Mouse (Mus musculus) MEL (cell line): Measurements from ENCODE around the gene Fam50a. TPM values are rescaled to one million over a fixed set of nuclear protein-coding genes. Genes with fewer than 3 reads are reported as not detected.

Experiments
- DNase-seq: peaks from one replicate; pipeline ENCODE4 v3.0.0; 2011; ENCODE audit warnings: low read depth, low spot score
- H3K27ac ChIP-seq: 2 replicates; pipeline ENCODE4 v1.5.1; 2012; ENCODE audit warnings: low read depth, mild to moderate bottlenecking, control low read depth, low read length, moderate library complexity; ENCODE audit not compliant: control insufficient read depth
- H3K27me3 ChIP-seq, 2 experiments: fragments of 150-350 bp in 1 of 2; sonication (generic) in 1 of 2; 2 replicates each; pipeline ENCODE4 v1.6.1; 2012; ENCODE audit warnings: low read length in 2 of 2, mild to moderate bottlenecking in 2 of 2, improper control_type of control experiment in 1 of 2, moderate library complexity in 1 of 2; ENCODE audit not compliant: insufficient read depth in 2 of 2, control insufficient read depth in 1 of 2
- H3K36me3 ChIP-seq, 2 experiments: 2 replicates each; pipeline ENCODE4 v1.6.1; 2012 to 2014; ENCODE audit warnings: low read length in 2 of 2, improper control_type of control experiment in 1 of 2, inconsistent platforms in 1 of 2, mild to moderate bottlenecking in 1 of 2; ENCODE audit not compliant: insufficient read depth in 2 of 2, control insufficient read depth in 1 of 2
- H3K4me1 ChIP-seq, 2 experiments: fragments of 150-350 bp in 1 of 2; sonication (generic) in 1 of 2; 2 replicates each; pipeline ENCODE4 v1.6.1; 2012; ENCODE audit warnings: low read length in 2 of 2, improper control_type of control experiment in 1 of 2, mild to moderate bottlenecking in 1 of 2; ENCODE audit not compliant: insufficient read depth in 2 of 2, control insufficient read depth in 1 of 2
- H3K4me3 ChIP-seq, 2 experiments: fragments of 150-350 bp in 1 of 2; sonication (generic) in 1 of 2; 2 replicates each; pipeline ENCODE4 v1.5.1; 2012; ENCODE audit warnings: low read depth in 2 of 2, low read length in 2 of 2, mild to moderate bottlenecking in 2 of 2, moderate library complexity in 2 of 2, control low read depth in 1 of 2, improper control_type of control experiment in 1 of 2; ENCODE audit not compliant: control insufficient read depth in 1 of 2, insufficient read depth in 1 of 2
- H3K79me2 ChIP-seq: 2 replicates; pipeline ENCODE4 v1.6.1; 2012; ENCODE audit warnings: mild to moderate bottlenecking, low read length, moderate library complexity; ENCODE audit not compliant: control insufficient read depth, poor library complexity, insufficient read depth
- H3K9ac ChIP-seq: 2 replicates; pipeline ENCODE4 v1.6.1; 2012; ENCODE audit warnings: low read depth, mild to moderate bottlenecking, control low read depth, low read length, moderate library complexity; ENCODE audit not compliant: control insufficient read depth, poor library complexity, severe bottlenecking
- H3K9me3 ChIP-seq: fragments of 150-350 bp; sonication (generic); replicated peaks from 2 replicates; pipeline ENCODE4 v1.6.1; 2012; ENCODE audit warnings: mild to moderate bottlenecking, low read length, improper control_type of control experiment, moderate library complexity; ENCODE audit not compliant: insufficient read depth
- BHLHE40 ChIP-seq: IDR thresholded peaks from 2 replicates; pipeline ENCODE4 v1.6.1; 2012; ENCODE audit warnings: low read depth, mild to moderate bottlenecking, inconsistent platforms, low read length, improper control_type of control experiment, borderline replicate concordance
- CHD1 ChIP-seq: IDR thresholded peaks from 2 replicates; pipeline ENCODE4 v1.6.1; 2012; ENCODE audit warnings: low read depth, mild to moderate bottlenecking, inconsistent platforms, low read length, improper control_type of control experiment
- CHD2 ChIP-seq: IDR thresholded peaks from 2 replicates; pipeline ENCODE4 v1.6.1; 2011; ENCODE audit warnings: low read length, improper control_type of control experiment
- CTCF ChIP-seq, 3 experiments: IDR thresholded peaks in 2 of 3; conservative IDR thresholded peaks in 1 of 3; 2 replicates each; pipeline ENCODE4 v1.5.1; 2011 to 2012; ENCODE audit warnings: low read length in 3 of 3, low read depth in 2 of 3, mild to moderate bottlenecking in 2 of 3, improper control_type of control experiment in 1 of 3, inconsistent platforms in 1 of 3, mixed read lengths in 1 of 3, moderate library complexity in 1 of 3; ENCODE audit not compliant: control insufficient read depth in 1 of 3, insufficient read depth in 1 of 3, poor library complexity in 1 of 3, severe bottlenecking in 1 of 3
- E2F4 ChIP-seq: IDR thresholded peaks from 2 replicates; pipeline ENCODE4 v1.6.1; 2011; ENCODE audit warnings: low read depth, low read length, improper control_type of control experiment, borderline replicate concordance
- ELF1 ChIP-seq: IDR thresholded peaks from 2 replicates; pipeline ENCODE4 v1.6.1; 2014; ENCODE audit warnings: low read depth, mild to moderate bottlenecking, inconsistent platforms, low read length, improper control_type of control experiment, moderate library complexity
- ETS1 ChIP-seq: IDR thresholded peaks from 2 replicates; pipeline ENCODE4 v1.6.1; 2012; ENCODE audit warnings: low read depth, mild to moderate bottlenecking, inconsistent platforms, low read length, improper control_type of control experiment, moderate library complexity
- GABPA ChIP-seq: IDR thresholded peaks from 2 replicates; pipeline ENCODE4 v1.6.1; 2012; ENCODE audit warnings: low read depth, mild to moderate bottlenecking, inconsistent platforms, low read length, improper control_type of control experiment, moderate library complexity
- GATA1 ChIP-seq: IDR thresholded peaks from 2 replicates; pipeline ENCODE4 v1.6.1; 2011; ENCODE audit warnings: low read depth, low read length, improper control_type of control experiment
- HCFC1 ChIP-seq: IDR thresholded peaks from 2 replicates; pipeline ENCODE4 v1.6.1; 2012; ENCODE audit warnings: low read depth, mild to moderate bottlenecking, inconsistent platforms, low read length, improper control_type of control experiment, moderate library complexity
- JUND ChIP-seq: IDR thresholded peaks from 2 replicates; pipeline ENCODE4 v1.6.1; 2011; ENCODE audit warnings: low read depth, mild to moderate bottlenecking, improper control_type of control experiment, low read length
- KAT2A ChIP-seq: conservative IDR thresholded peaks from 2 replicates; pipeline ENCODE4 v1.6.1; 2012; ENCODE audit warnings: low read depth, low read length, improper control_type of control experiment, inconsistent platforms
- MAFK ChIP-seq: IDR thresholded peaks from 2 replicates; pipeline ENCODE4 v1.6.1; 2011; ENCODE audit warnings: low read depth, mild to moderate bottlenecking, low read length, improper control_type of control experiment, borderline replicate concordance
- MAX ChIP-seq: IDR thresholded peaks from 2 replicates; pipeline ENCODE4 v1.6.1; 2011; ENCODE audit warnings: low read length, improper control_type of control experiment
- MAZ ChIP-seq: IDR thresholded peaks from 2 replicates; pipeline ENCODE4 v1.6.1; 2012; ENCODE audit warnings: low read depth, mild to moderate bottlenecking, inconsistent platforms, low read length, improper control_type of control experiment
- MEF2A ChIP-seq: IDR thresholded peaks from 2 replicates; pipeline ENCODE4 v1.6.1; 2014; ENCODE audit warnings: low read depth, mild to moderate bottlenecking, inconsistent platforms, low read length, improper control_type of control experiment; ENCODE audit not compliant: poor library complexity, insufficient replicate concordance, severe bottlenecking; ENCODE audit errors: extremely low read depth
- MXI1 ChIP-seq: IDR thresholded peaks from 2 replicates; pipeline ENCODE4 v1.6.1; 2011; ENCODE audit warnings: mild to moderate bottlenecking, low read depth, low read length, improper control_type of control experiment
- MYB ChIP-seq: IDR thresholded peaks from 2 replicates; pipeline ENCODE4 v1.6.1; 2011; ENCODE audit warnings: mild to moderate bottlenecking, low read depth, low read length, improper control_type of control experiment
- MYC ChIP-seq: IDR thresholded peaks from 2 replicates; pipeline ENCODE4 v1.6.1; 2011; ENCODE audit warnings: low read depth, mild to moderate bottlenecking, low read length, improper control_type of control experiment, moderate library complexity
- NELFE ChIP-seq: IDR thresholded peaks from 2 replicates; pipeline ENCODE4 v1.6.1; 2011; ENCODE audit warnings: low read depth, low read length, improper control_type of control experiment
- NRF1 ChIP-seq: IDR thresholded peaks from 2 replicates; pipeline ENCODE4 v1.6.1; 2014; ENCODE audit warnings: low read depth, mild to moderate bottlenecking, inconsistent platforms, low read length, improper control_type of control experiment, moderate library complexity; ENCODE audit not compliant: poor library complexity, insufficient read depth, severe bottlenecking
- POLR2A ChIP-seq, 2 experiments: IDR thresholded peaks; 2 replicates each; pipeline ENCODE4 v1.6.1; 2011 to 2012; ENCODE audit warnings: low read length in 2 of 2, mild to moderate bottlenecking in 2 of 2, control low read depth in 1 of 2, improper control_type of control experiment in 1 of 2, low read depth in 1 of 2, moderate library complexity in 1 of 2; ENCODE audit not compliant: control insufficient read depth in 1 of 2, insufficient read depth in 1 of 2, poor library complexity in 1 of 2
- POLR2AphosphoS5 ChIP-seq: IDR thresholded peaks from 2 replicates; pipeline ENCODE4 v1.6.1; 2012; ENCODE audit warnings: low read depth, borderline replicate concordance, mild to moderate bottlenecking, inconsistent platforms, low read length, moderate library complexity, mixed read lengths
- RAD21 ChIP-seq: IDR thresholded peaks from 2 replicates; pipeline ENCODE4 v1.6.1; 2011; ENCODE audit warnings: mild to moderate bottlenecking, low read depth, low read length, improper control_type of control experiment
- RCOR1 ChIP-seq: IDR thresholded peaks from 2 replicates; pipeline ENCODE4 v1.6.1; 2012; ENCODE audit warnings: low read depth, mild to moderate bottlenecking, inconsistent platforms, low read length, improper control_type of control experiment
- SIN3A ChIP-seq: IDR thresholded peaks from 2 replicates; pipeline ENCODE4 v1.6.1; 2012; ENCODE audit warnings: low read length, improper control_type of control experiment, inconsistent platforms
- SMC3 ChIP-seq: IDR thresholded peaks from 2 replicates; pipeline ENCODE4 v1.6.1; 2011; ENCODE audit warnings: low read depth, low read length, improper control_type of control experiment
- TAL1 ChIP-seq: IDR thresholded peaks from 2 replicates; pipeline ENCODE4 v1.6.1; 2012; ENCODE audit warnings: mild to moderate bottlenecking, inconsistent platforms, low read length, moderate library complexity, mixed read lengths
- TBP ChIP-seq: IDR thresholded peaks from 2 replicates; pipeline ENCODE4 v1.8.0; 2011; ENCODE audit warnings: low read depth, low read length, improper control_type of control experiment
- TCF12 ChIP-seq: IDR thresholded peaks from 2 replicates; pipeline ENCODE4 v1.6.1; 2014; ENCODE audit warnings: low read depth, mild to moderate bottlenecking, inconsistent platforms, low read length, improper control_type of control experiment, moderate library complexity
- UBTF ChIP-seq: IDR thresholded peaks from 2 replicates; pipeline ENCODE4 v1.6.1; 2012; ENCODE audit warnings: low read depth, mild to moderate bottlenecking, inconsistent platforms, low read length, improper control_type of control experiment, moderate library complexity, borderline replicate concordance; ENCODE audit not compliant: insufficient read depth
- USF1 ChIP-seq: IDR thresholded peaks from 2 replicates; pipeline ENCODE4 v1.6.1; 2014; ENCODE audit warnings: low read depth, mild to moderate bottlenecking, inconsistent platforms, low read length, improper control_type of control experiment, moderate library complexity
- USF2 ChIP-seq, 2 experiments: IDR thresholded peaks; 2 replicates each; pipeline ENCODE4 v1.6.1; 2011 to 2012; ENCODE audit warnings: improper control_type of control experiment in 2 of 2, low read length in 2 of 2, borderline replicate concordance in 1 of 2, inconsistent platforms in 1 of 2, low read depth in 1 of 2, mild to moderate bottlenecking in 1 of 2; ENCODE audit not compliant: insufficient read depth in 1 of 2
- ZC3H11A ChIP-seq: IDR thresholded peaks from 2 replicates; pipeline ENCODE4 v1.6.1; 2012; ENCODE audit warnings: low read depth, mild to moderate bottlenecking, inconsistent platforms, low read length, improper control_type of control experiment
- ZKSCAN1 ChIP-seq: IDR thresholded peaks from 2 replicates; pipeline ENCODE4 v1.6.1; 2012; ENCODE audit warnings: low read depth, mild to moderate bottlenecking, inconsistent platforms, low read length, improper control_type of control experiment, moderate library complexity
- polyA plus RNA-seq, 2 experiments: library from polyadenylated mRNA; stranded (reverse) in 1 of 2; unstranded in 1 of 2; fragments of >175 nt in 1 of 2; fragments of >200 nt in 1 of 2; gene quantifications; 2 replicates each; pipeline versions ENCODE4 v1.2.1 to v1.2.4; 2012; ENCODE audit warnings: low replicate concordance in 2 of 2, low read depth in 1 of 2; ENCODE audit not compliant: insufficient read length in 2 of 2, insufficient read depth in 1 of 2, missing spikeins in 1 of 2
- total RNA-seq: library from RNA; depleted of rRNA; stranded (reverse); fragments of 300-350 nt; gene quantifications from 2 replicates; pipeline ENCODE4 v1.2.3, GENCODE M21; 2012

Gene Fam50a
- total and polyA plus RNA-seq, 3 experiments: 46.3 to 107 (median 64.8) TPM

GRCm38 (mm10) chrX:74304867-74305700 lies 7.7 kb upstream of the Fam50a start, which contains the start of gene Gdi1:
TSS of gene Gdi1 (plus strand) at chrX:74304998.
- Histone ChIP-seq H3K79me2 (peaks cover 6% of the 10 kb centered on the region; the same call in 1 of the 2 replicates), H3K27me3 (no peaks in the 10 kb centered on the region), H3K36me3 (no peaks in the 10 kb centered on the region; a peak in 3 of 4 replicates), H3K9me3 (no peaks in the 10 kb centered on the region), H3K4me3 (peak within 1 kb of the TSS; percentile 67 to 70), H3K27ac (peak within 1 kb of the TSS; percentile 85), H3K9ac (peak within 1 kb of the TSS; percentile 87), H3K4me1 (peaks cover 0 to 10% of the 10 kb centered on the region in 2 experiments; a peak in 2 of 4 replicates)
- peak; percentile 86 for DNase-seq
- no peak for TF ChIP-seq BHLHE40
- TF ChIP-seq KAT2A: peak; percentile 72
- TF ChIP-seq GATA1: no peak
- no peak for TF ChIP-seq TAL1
- TF ChIP-seq SIN3A: peak; percentile 80
- TF ChIP-seq RAD21: no peak
- TF ChIP-seq SMC3: 0 out of 2 replicates have a peak, but pooled peaks have one; percentile 14
- TF ChIP-seq MAX: no peak
- no peak for TF ChIP-seq CHD1
- no peak for TF ChIP-seq GABPA
- TF ChIP-seq MXI1: peak; percentile 77
- TF ChIP-seq ZC3H11A: no peak
- peak; percentile 4; the same call in 1 of the 2 replicates for TF ChIP-seq MAZ
- TF ChIP-seq ELF1: no peak
- no peak for TF ChIP-seq POLR2AphosphoS5
- peak; percentile 66; the same call in 1 of the 2 replicates for TF ChIP-seq HCFC1
- no peak for TF ChIP-seq MYC
- no peak for TF ChIP-seq UBTF
- no peak for TF ChIP-seq USF1
- TF ChIP-seq MEF2A: no peak
- peak; percentile 77 for TF ChIP-seq TBP
- no peak for TF ChIP-seq ZKSCAN1
- no peak for TF ChIP-seq NRF1
- TF ChIP-seq NELFE: peak; percentile 79
- no peak for TF ChIP-seq CHD2
- no peak; the same call in 1 of the 2 replicates for TF ChIP-seq ETS1
- no peak for TF ChIP-seq JUND
- no peak for TF ChIP-seq MYB
- TF ChIP-seq MAFK: no peak
- peak; percentile 66 to 80 for TF ChIP-seq POLR2A (IDR thresholded peaks at IDR 0.05; ENCODE audit: control insufficient read depth in 1 of 2, insufficient read depth in 1 of 2, low read depth in 1 of 2, low read length in 2 of 2, poor library complexity in 1 of 2)
- TF ChIP-seq USF2 (IDR thresholded peaks at IDR 0.05; ENCODE audit: borderline replicate concordance in 1 of 2, insufficient read depth in 1 of 2, low read depth in 1 of 2, low read length in 2 of 2): no peak
- TF ChIP-seq E2F4: no peak
- TF ChIP-seq RCOR1: no peak
- TF ChIP-seq CTCF (IDR thresholded peaks at IDR 0.05 in 2 of 3, conservative IDR thresholded peaks at IDR 0.05 in 1 of 3; ENCODE audit: control insufficient read depth in 1 of 3, insufficient read depth in 1 of 3, low read depth in 2 of 3, low read length in 3 of 3, poor library complexity in 1 of 3, severe bottlenecking in 1 of 3): peak in 1 of 3 experiments; percentile 14; a peak in 1 of 6 replicates
- TF ChIP-seq TCF12: peak; percentile 56
